Mouse (Mus musculus): ENCODE results near the gene Nhlrc4.

Gene Nhlrc4

GRCm38 (mm10) chr17:25919786-25920642 lies 24.7 kb downstream of the Nhlrc4 start:
- peak; percentile 100 for DNase-seq (ENCODE audit: low spot score)

DNA sequence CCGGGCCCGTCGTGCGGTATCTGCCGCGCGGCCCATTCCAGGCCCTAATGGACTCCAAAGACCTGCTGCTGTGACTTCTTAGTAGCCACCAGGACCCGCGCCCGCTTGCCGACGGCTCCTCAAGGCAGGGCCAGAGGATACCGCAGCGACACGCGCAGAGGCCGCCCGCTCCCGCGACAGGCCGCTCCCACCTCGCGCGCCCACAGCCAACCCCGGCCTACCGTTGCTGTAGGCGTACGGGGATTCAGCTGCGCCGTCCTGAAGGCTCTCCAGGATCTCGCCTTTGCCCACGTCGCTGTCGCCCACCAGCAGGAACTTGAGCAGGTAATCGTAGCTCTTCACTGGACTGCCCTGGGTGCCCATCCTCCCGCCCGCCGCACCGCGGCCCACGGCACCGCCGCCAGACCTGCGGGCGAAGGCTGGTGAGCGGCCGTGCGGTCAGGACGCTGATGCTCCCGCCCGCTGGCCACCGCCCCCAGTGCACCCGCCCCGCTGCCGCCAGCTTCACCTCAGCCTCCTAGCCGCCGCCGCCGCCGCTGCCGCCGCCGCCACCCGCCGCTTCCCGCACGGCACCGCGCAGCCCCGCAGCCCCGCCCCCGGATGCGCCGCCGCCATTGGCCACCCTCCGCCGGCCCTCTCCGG lies 25.5 kb downstream of the Nhlrc4 start, which contains the start of gene Rab40c:
Rab40c (minus strand) TSS at position 584 of the 642 bp plus-strand sequence.
- DNase-seq (ENCODE audit: low spot score) = peak; percentile 61

GRCm38 (mm10) chr17:25918037-25918750 lies 26.6 kb downstream of the Nhlrc4 start:
- no peak for DNase-seq (ENCODE audit: low spot score)

- no peak for DNase-seq (ENCODE audit: low spot score)
These were observed 27.7 kb downstream of the Nhlrc4 start for GRCm38 (mm10) chr17:25916931-25917647.

DNA sequence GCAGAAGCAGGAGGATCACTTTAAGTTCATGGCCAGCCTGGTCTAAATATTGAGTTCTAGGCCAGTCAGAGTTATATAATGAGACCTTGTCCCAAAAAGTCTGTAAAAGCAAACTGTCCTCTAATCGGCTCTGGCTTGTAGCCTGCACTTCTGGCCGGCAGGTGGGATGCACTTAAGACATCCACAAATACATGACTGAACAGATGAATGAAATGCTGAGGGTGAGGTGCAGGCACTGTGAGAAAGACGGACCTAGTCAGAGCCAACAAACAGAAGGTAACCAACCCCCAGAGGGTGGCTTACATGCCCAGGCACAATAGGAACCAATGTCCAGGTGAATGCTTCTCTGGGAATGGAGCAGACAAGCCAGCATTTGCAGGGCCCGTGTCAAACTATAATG lies 30.5 kb downstream of the Nhlrc4 start:
- DNase-seq (ENCODE audit: low spot score) = no peak

DNA sequence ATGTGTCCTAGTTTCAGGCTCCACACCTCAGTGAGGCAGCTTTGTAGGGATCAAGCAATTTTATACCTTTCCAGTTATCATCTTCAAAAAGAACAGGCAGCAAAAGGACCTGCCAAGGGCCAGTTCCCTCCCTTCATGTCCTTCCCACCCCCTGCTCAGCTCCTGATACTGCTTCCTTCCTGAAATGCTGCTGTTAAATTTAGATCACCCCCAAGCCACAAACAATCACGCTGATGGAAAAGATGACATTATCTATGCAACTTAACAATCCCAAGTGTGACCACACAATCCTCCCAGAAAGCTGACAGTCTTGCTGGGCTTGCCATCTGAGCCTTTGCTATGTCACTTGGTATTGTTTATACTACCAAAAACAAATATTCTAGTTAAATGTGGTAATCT lies 30.9 kb downstream of the Nhlrc4 start:
- no peak for DNase-seq (ENCODE audit: low spot score)

DNA sequence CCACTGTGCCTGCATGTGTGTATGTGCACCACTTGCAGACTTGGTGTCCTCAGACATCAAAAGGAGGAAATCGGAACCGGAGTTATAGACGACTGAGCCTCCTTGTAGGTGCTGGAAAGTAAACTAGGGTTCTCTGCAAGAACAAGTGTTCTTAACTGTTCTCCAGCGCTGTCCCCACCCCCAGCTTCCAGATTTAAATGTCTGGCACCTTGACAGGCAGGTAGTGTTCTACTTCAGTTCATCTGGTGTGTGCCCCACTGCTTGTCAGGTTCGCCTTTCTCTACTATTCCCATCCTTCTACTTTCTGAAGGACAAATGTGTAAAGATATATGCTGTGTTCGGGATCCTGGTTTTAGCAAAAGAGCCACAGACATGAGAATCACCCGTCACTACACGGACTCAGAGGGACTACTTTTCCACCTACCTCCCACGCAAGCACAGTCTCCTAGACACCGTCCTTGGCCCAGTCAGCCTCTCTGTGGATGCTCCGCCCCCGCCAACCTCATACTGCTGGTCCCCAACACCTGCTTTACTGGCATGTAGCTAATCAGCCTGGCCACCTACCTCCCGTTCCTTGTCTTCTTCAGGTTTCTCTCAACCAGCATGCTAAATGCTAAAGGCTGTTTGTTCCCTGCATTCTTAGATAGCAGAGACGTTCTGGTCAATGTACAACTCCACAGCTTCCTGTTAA lies 31.4 kb downstream of the Nhlrc4 start:
- no peak for DNase-seq (ENCODE audit: low spot score)

DNA sequence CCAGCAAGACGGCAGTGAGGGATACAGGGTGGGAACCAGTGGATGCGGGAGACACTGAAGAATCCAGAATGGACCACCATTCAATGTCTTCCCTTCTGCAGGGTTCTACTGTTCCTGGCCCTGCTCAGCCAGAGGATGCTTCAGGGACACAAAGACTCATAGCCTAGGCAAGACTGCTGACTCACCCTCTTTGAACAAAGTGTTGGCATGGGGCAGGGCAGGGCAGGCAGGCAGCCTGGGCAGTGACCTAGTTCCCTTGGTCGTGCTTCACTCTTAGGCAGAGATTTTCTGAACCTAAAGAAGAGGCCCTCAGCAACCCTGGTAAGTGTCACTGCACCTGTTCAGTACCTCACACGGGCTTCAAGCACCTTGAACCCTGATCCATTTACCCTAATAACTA lies 32.9 kb downstream of the Nhlrc4 start:
- DNase-seq (ENCODE audit: low spot score) = no peak

DNA sequence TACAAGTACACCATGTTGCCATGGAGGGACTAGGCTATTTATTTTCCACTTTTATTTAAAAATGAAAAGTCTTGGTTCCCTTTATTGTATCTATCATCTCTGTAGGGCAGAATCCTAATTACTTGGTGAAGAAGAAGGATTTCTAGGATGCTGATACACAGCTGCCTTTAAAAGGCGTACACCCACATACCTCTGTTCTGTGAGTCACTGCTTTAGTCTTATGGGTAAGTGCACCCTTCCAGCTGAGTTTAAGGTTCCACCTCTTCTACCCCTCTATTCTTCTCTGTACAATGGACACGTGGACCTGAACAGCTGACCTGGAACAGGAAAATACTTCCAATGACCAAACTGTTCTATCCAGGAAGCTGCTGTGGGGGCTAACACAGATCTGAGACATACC lies 37.1 kb downstream of the Nhlrc4 start:
- DNase-seq (ENCODE audit: low spot score) = no peak

GRCm38 (mm10) chr17:25903061-25903460 lies 41.7 kb downstream of the Nhlrc4 start:
- no peak for DNase-seq (ENCODE audit: low spot score)

- no peak for DNase-seq (ENCODE audit: low spot score)
These were observed 44.6 kb downstream of the Nhlrc4 start for GRCm38 (mm10) chr17:25900193-25900592.

GRCm38 (mm10) chr17:25895891-25896290 lies 48.9 kb downstream of the Nhlrc4 start:
- no peak for DNase-seq (ENCODE audit: low spot score)

DNA sequence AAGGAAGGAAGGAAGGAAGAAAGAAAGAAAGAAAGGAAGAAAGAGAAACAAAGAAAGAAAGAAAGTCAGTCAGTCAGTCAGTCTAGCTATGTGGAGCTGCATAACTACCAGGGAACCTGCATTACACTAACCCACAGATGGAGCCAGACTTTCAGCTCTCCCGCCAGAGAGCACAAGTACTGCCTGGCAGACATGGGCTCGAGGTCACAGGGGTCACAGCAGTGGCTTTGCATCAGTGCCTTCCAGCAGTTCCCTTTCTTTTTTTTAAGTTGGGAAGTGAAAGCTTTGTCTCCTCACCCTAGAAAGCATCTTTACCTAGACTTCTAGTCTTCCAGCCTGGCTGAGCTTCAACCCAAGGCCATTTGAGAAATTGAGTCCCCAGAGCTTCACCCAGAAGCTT lies 49.3 kb downstream of the Nhlrc4 start:
- DNase-seq (ENCODE audit: low spot score) = no peak

DNA sequence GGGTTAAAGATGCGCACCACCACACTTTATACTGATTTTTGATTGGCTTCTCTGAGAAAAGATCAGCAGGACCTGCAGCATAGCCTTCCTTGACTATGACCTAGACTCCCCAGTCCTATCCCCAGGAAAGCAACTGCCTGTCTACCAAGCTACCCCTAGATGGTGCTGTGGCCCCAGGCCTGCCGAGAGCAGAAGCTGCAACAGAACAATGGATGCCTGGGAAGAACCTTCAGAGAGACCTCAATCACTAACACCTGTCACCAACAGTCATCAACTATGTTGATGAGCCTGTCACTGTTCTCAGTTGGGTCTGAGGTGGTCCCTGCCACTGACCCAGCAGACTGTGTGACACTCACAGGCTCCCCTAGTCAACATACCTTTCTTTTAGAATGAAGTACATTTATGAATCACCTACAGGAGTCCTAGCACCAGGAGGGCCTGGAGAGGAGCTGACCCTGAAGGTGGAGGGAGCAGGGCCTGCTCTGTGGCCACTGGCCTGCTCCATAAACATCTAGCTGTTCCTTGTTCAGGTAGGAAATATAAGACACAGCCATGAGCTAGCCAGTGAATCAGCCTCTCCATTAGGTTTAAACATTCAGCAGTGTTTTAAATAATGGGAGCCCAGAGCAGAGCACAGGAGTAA lies 50.7 kb downstream of the Nhlrc4 start:
- peak; percentile 73 for DNase-seq (ENCODE audit: low spot score)
